Mouse (Mus musculus) limb, embryonic 14.5 days (tissue): ENCODE data around the gene Iqcn. TPM values are rescaled to one million over a fixed set of nuclear protein-coding genes. Genes with fewer than 3 reads are reported as not detected.

Experiments
- ATAC-seq: fragments of 200-750 bp; cut with Nextera tagmentation; 2 replicates; pipeline ENCODE4 v1.8.0; 2017; ENCODE audit warnings: low read depth, moderate number of reproducible peaks, moderate TSS enrichment; ENCODE audit not compliant: low FRiP score
- DNase-seq: peaks from one replicate; pipeline ENCODE4 v3.0.0-alpha.2; 2015; ENCODE audit warnings: low spot score
- H3K27ac ChIP-seq: fragments of 300-500 bp; sonication (generic); replicated peaks from 2 replicates; pipeline ENCODE4 v1.5.1; 2014; ENCODE audit warnings: low read depth, mild to moderate bottlenecking, low read length, moderate library complexity, mixed read lengths
- H3K27me3 ChIP-seq: fragments of 300-500 bp; sonication (generic); 2 replicates; pipeline ENCODE4 v1.6.1; 2014; ENCODE audit warnings: low read length, mixed read lengths; ENCODE audit not compliant: control insufficient read depth, insufficient read depth
- H3K36me3 ChIP-seq: fragments of 300-500 bp; sonication (generic); 2 replicates; pipeline ENCODE4 v1.6.1; 2014; ENCODE audit warnings: mild to moderate bottlenecking, low read length, moderate library complexity, mixed read lengths; ENCODE audit not compliant: control insufficient read depth, insufficient read depth
- H3K4me1 ChIP-seq: fragments of 300-500 bp; sonication (generic); 2 replicates; pipeline ENCODE4 v1.6.1; 2014; ENCODE audit warnings: antibody characterized with exemption, low read length, mixed read lengths; ENCODE audit not compliant: control insufficient read depth, insufficient read depth
- H3K4me2 ChIP-seq: fragments of 300-500 bp; sonication (generic); replicated peaks from 2 replicates; pipeline ENCODE4 v1.6.1; 2014; ENCODE audit warnings: low read depth, mild to moderate bottlenecking, low read length, moderate library complexity; ENCODE audit not compliant: severe bottlenecking
- H3K4me3 ChIP-seq: fragments of 300-500 bp; sonication (generic); replicated peaks from 2 replicates; pipeline ENCODE4 v1.5.1; 2014; ENCODE audit warnings: low read length
- H3K9ac ChIP-seq: fragments of 300-500 bp; sonication (generic); 2 replicates; pipeline ENCODE4 v1.6.1; 2014; ENCODE audit warnings: mild to moderate bottlenecking, low read depth, low read length, moderate library complexity; ENCODE audit not compliant: severe bottlenecking
- H3K9me3 ChIP-seq: fragments of 300-500 bp; sonication (generic); 2 replicates; pipeline ENCODE4 v1.6.1; 2016; ENCODE audit warnings: low read length; ENCODE audit not compliant: control insufficient read depth
- POLR2A ChIP-seq: fragments of 200-500 bp; IDR thresholded peaks from 2 replicates; pipeline ENCODE4 v1.8.0; 2012; ENCODE audit warnings: inconsistent platforms, mild to moderate bottlenecking, moderate library complexity, borderline replicate concordance; ENCODE audit not compliant: insufficient read depth, insufficient read length; ENCODE audit errors: extremely low read depth
- WGBS: fragments of 180-500 bp; shearing (Covaris S2); extraction: QIAGEN DNeasy Blood & Tissue Kit; methylation state at CpG from one replicate; pipeline ENCODE4 v1.1.7; 2014; 5-methylcytosine and 5-hydroxymethylcytosine counted together
- polyA plus RNA-seq, 2 experiments: library from polyadenylated mRNA; depleted of rRNA in 1 of 2; stranded (reverse) in 1 of 2; unstranded in 1 of 2; fragments of >200 nt; fragmentation: Nextera tagmentation in 1 of 2; extraction: Ambion mirVana in 1 of 2; gene quantifications; 2 replicates each; pipeline versions ENCODE4 v1.2.1 to v1.2.3; 2012 to 2014

Iqcn gene
- polyA plus RNA-seq, 2 experiments = 0.04 to 0.10 TPM

DNA sequence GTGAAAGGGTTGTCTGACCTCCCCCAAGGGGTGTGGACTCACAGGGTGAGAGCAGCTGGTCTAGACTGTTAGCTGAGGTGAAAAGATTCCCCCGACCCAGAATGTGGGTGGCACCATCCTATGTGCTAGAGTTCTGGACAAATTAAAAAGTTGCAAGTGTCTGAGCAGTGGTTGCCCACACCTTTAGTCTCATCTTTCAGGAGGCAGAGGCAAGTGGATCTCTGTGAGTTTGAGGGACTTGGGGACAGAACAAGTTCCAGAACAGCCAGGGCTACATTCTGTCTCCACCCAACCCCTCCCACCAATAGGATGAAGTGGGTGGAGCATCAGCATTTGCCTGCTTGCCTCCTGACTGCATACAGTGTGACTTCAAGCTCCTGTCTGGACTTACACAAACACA is 58.9 kb downstream of the Iqcn start:
- Histone ChIP-seq H3K9ac (no peak overlapping the region), H3K9me3 (no peaks in the 10 kb centered on the region), H3K4me3 (no peak overlapping the region), H3K27ac (no peak overlapping the region), H3K4me2 (no peak overlapping the region), H3K36me3 (peaks cover 12% of the 10 kb centered on the region), H3K27me3 (no peaks in the 10 kb centered on the region), H3K4me1 (peaks cover 22% of the 10 kb centered on the region)
- DNase-seq (no peak), ATAC-seq (no peak)
- 79% methylated on average over 1 of the region's 1 CpGs for WGBS
- TF ChIP-seq POLR2A = no peak

- no peaks in the 10 kb centered on the region for H3K9me3 ChIP-seq
- WGBS = 6% methylated on average over 3 of the region's 3 CpGs
- ATAC-seq (no peak), DNase-seq (no peak)
- H3K27ac ChIP-seq = no peak overlapping the region
- peaks cover 22% of the 10 kb centered on the region for H3K4me1 ChIP-seq
- H3K36me3 ChIP-seq = peaks cover 3% of the 10 kb centered on the region; the same call in 1 of the 2 replicates
- H3K4me3 ChIP-seq = no peak overlapping the region
- no peak for TF ChIP-seq POLR2A
- H3K9ac ChIP-seq = no peak overlapping the region
- no peak overlapping the region for H3K4me2 ChIP-seq
- H3K27me3 ChIP-seq = no peaks in the 10 kb centered on the region
Measured at GRCm38 (mm10) chr8:70763354-70763753, 60.1 kb downstream of the Iqcn start.

DNA sequence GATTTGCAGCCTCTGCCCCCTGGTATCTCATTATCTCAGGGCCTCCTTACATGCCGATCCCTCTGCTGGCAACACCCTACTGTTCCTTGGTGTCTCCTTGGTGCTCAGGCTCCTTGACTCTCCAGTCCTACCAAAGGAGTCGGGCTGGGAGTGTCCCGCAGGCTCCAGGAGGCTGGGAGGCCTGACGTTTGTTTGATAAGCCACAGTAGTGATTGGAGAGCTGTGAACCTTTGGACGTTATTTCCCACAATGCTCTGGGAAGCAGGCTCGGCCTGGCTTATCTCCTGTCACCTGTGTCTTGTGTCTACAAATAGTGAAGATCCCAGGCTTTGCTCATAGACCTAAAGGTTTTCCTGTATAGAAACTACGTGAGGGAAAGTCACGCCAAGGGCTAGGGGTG is 60.8 kb downstream of the Iqcn start:
- Histone ChIP-seq H3K4me2 (no peak overlapping the region), H3K4me3 (no peak overlapping the region), H3K27ac (no peak overlapping the region), H3K9ac (no peak overlapping the region), H3K9me3 (no peaks in the 10 kb centered on the region), H3K36me3 (peaks cover 10% of the 10 kb centered on the region), H3K27me3 (no peaks in the 10 kb centered on the region), H3K4me1 (peaks cover 22% of the 10 kb centered on the region)
- ATAC-seq = no peak
- TF ChIP-seq POLR2A = no peak
- no peak for DNase-seq
- 85% methylated on average over 8 of the region's 8 CpGs for WGBS

- TF ChIP-seq POLR2A = no peak
- WGBS = 92% methylated on average over 13 of the region's 13 CpGs
Measured at GRCm38 (mm10) chr8:70764676-70765075, 61.4 kb downstream of the Iqcn start.

GRCm38 (mm10) chr8:70765329-70765728 is 62.1 kb downstream of the Iqcn start:
- Histone ChIP-seq H3K4me1 (peaks cover 16% of the 10 kb centered on the region), H3K9ac (peak overlapping the region; percentile 55), H3K36me3 (peaks cover 20% of the 10 kb centered on the region), H3K9me3 (no peaks in the 10 kb centered on the region), H3K27me3 (no peaks in the 10 kb centered on the region), H3K4me3 (peak overlapping the region; percentile 44; the same call in 1 of the 2 replicates), H3K4me2 (peak overlapping the region; percentile 88), H3K27ac (no peak overlapping the region)
- no peak for TF ChIP-seq POLR2A
- 84% methylated on average over 9 of the region's 9 CpGs for WGBS
- ATAC-seq = no peak
- no peak for DNase-seq

More at GRCm38 (mm10) chr8:70764676-70765075, 61.4 kb downstream of the Iqcn start:
- Histone ChIP-seq H3K9me3 (no peaks in the 10 kb centered on the region), H3K27ac (no peak overlapping the region), H3K27me3 (no peaks in the 10 kb centered on the region), H3K36me3 (peaks cover 13% of the 10 kb centered on the region), H3K4me2 (no peak overlapping the region), H3K9ac (no peak overlapping the region), H3K4me1 (peaks cover 22% of the 10 kb centered on the region), H3K4me3 (no peak overlapping the region)
- ATAC-seq (no peak), DNase-seq (no peak)
